Mouse (Mus musculus): ENCODE measurements at regions not wholly inside any gene's neighbourhood (a gene's known extent, or its start where the extent isn't known, plus 50 kb on each side); places are given as distances from the start of the nearest gene placed in this dataset.

- DNase-seq (ENCODE audit: low read depth) = no peak
Observed at GRCm38 (mm10) chr4:54430789-54431188, 514.1 kb upstream of the Zfp462 start.

GRCm38 (mm10) chr4:54460596-54460995, 484.3 kb upstream of the Zfp462 start:
- DNase-seq (ENCODE audit: low read depth) = no peak

- DNase-seq (ENCODE audit: low read depth) = no peak
Observed at GRCm38 (mm10) chr4:54469176-54469575, 475.7 kb upstream of the Zfp462 start.

GRCm38 (mm10) chr4:54470022-54471008, 474.5 kb upstream of the Zfp462 start:
- no peak for DNase-seq (ENCODE audit: low read depth)

GRCm38 (mm10) chr4:54471009-54471408, 473.8 kb upstream of the Zfp462 start:
- no peak for DNase-seq (ENCODE audit: low read depth)

GRCm38 (mm10) chr4:54481766-54482165, 463.1 kb upstream of the Zfp462 start:
- DNase-seq (ENCODE audit: low read depth) = no peak

GRCm38 (mm10) chr4:54493074-54493473, 451.8 kb upstream of the Zfp462 start:
- DNase-seq (ENCODE audit: low read depth) = no peak

- DNase-seq (ENCODE audit: low read depth) = no peak
Observed at GRCm38 (mm10) chr4:54497312-54497994, 447.4 kb upstream of the Zfp462 start.

- no peak for DNase-seq (ENCODE audit: low read depth)
Observed at GRCm38 (mm10) chr4:54515934-54516333, 428.9 kb upstream of the Zfp462 start.

- no peak for DNase-seq (ENCODE audit: low read depth)
Observed at GRCm38 (mm10) chr4:54523283-54523682, 421.6 kb upstream of the Zfp462 start.

GRCm38 (mm10) chr4:54526003-54526586, 418.8 kb upstream of the Zfp462 start:
- DNase-seq (ENCODE audit: low read depth) = no peak

- peak; percentile 17 for DNase-seq (ENCODE audit: low read depth)
Observed at GRCm38 (mm10) chr4:54527660-54528059, 417.2 kb upstream of the Zfp462 start.

- DNase-seq (ENCODE audit: low read depth) = no peak
Observed at GRCm38 (mm10) chr4:54531739-54532138, 413.1 kb upstream of the Zfp462 start.

GRCm38 (mm10) chr4:54533846-54534245, 411.0 kb upstream of the Zfp462 start:
- no peak for DNase-seq (ENCODE audit: low read depth)

GRCm38 (mm10) chr4:54552864-54553618, 391.8 kb upstream of the Zfp462 start:
- no peak for DNase-seq (ENCODE audit: low read depth)

GRCm38 (mm10) chr4:54563075-54563474, 381.8 kb upstream of the Zfp462 start:
- no peak for DNase-seq (ENCODE audit: low read depth)

GRCm38 (mm10) chr4:54573185-54573584, 371.7 kb upstream of the Zfp462 start:
- DNase-seq (ENCODE audit: low read depth) = no peak

- no peak for DNase-seq (ENCODE audit: low read depth)
Observed at GRCm38 (mm10) chr4:54587197-54587596, 357.7 kb upstream of the Zfp462 start.

GRCm38 (mm10) chr4:54588704-54589103, 356.1 kb upstream of the Zfp462 start:
- no peak for DNase-seq (ENCODE audit: low read depth)

- no peak for DNase-seq (ENCODE audit: low read depth)
Observed at GRCm38 (mm10) chr4:54601671-54602512, 343.0 kb upstream of the Zfp462 start.
